Mouse (Mus musculus) cerebellum, adult 2 months (tissue): ENCODE results near the gene Mettl23.

Source experiments
- CTCF ChIP-seq: fragments of 200-500 bp; IDR thresholded peaks from 2 replicates; pipeline ENCODE4 v1.5.1; 2011; ENCODE audit warnings: low read depth, mild to moderate bottlenecking, control low read depth, low read length, moderate library complexity, borderline replicate concordance; ENCODE audit not compliant: insufficient read depth
- POLR2A ChIP-seq: fragments of 200-500 bp; IDR thresholded peaks from 2 replicates; pipeline ENCODE4 v1.6.1; 2011; ENCODE audit warnings: low read length, control low read depth, borderline replicate concordance; ENCODE audit not compliant: insufficient read depth

DNA sequence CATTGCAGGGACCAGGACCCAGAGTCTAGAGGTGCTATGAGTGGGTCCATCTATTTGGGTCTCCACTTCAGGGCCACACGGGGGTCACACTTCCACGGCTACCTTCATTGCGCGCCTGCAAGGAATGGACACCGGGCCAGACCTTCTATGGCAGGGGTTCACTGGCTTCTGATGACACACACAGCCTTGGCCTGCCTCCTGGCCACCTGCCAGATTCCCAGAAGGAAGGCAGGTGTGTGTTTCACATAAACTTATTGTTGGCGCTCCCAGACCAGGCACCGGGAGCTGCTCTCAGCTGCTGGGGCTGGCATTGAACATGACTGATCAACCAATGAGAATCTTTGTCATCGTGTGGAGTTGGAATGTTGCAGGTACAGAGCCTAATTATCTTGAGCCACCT, 35.4 kb downstream of the Mettl23 start:
- no peak for TF ChIP-seq CTCF
- no peak for TF ChIP-seq POLR2A
